Mouse (Mus musculus) cortical plate, adult 2 months (tissue): ENCODE measurements around the gene Ttc23.

Source experiments
- CTCF ChIP-seq: fragments of 200-500 bp; IDR thresholded peaks from 2 replicates; pipeline ENCODE4 v1.5.1; 2011; ENCODE audit warnings: mild to moderate bottlenecking, control low read depth, low read length; ENCODE audit not compliant: insufficient read depth; ENCODE audit errors: extremely low read depth
- POLR2A ChIP-seq: fragments of 200-500 bp; IDR thresholded peaks from 2 replicates; pipeline ENCODE4 v1.6.1; 2011; ENCODE audit warnings: mild to moderate bottlenecking, low read length, control low read depth; ENCODE audit not compliant: insufficient read depth; ENCODE audit errors: extremely low read depth

- no peak for TF ChIP-seq CTCF
- TF ChIP-seq POLR2A = no peak
These were observed 1.6 kb upstream of the Ttc23 start for GRCm38 (mm10) chr7:67645681-67646014.
